Comparison of ENCODE assay signal across 8 mouse cellular contexts in genomic region chr16:91596779-91597671, GRCm38 (mm10). TPM values are rescaled to one million over a fixed set of nuclear protein-coding genes. Genes with fewer than 3 reads are reported as not detected.
A peak's percentile ranks its signal among the peaks of the same experiment; 100 is the strongest.
DNase-seq lines count a peak whose midpoint lies in the region; ATAC-seq and TF ChIP-seq lines count a peak whose summit lies in the region.

No protein-coding gene starts in this region.

- peaks cover 10% of the 10 kb centered on the region for H3K27me3 ChIP-seq in heart, embryonic 10.5 days (ENCODE audit: insufficient read depth, poor library complexity, severe bottlenecking)
- no peaks in the 10 kb centered on the region for H3K27me3 ChIP-seq in heart, embryonic 14.5 days (ENCODE audit: control insufficient read depth, insufficient read depth, low read length)
- peaks cover 50% of the 10 kb centered on the region for H3K27me3 ChIP-seq in liver, embryonic 15.5 days
- H3K27me3 ChIP-seq in neural tube, embryonic 12.5 days (replicated peaks) = no peaks in the 10 kb centered on the region

- H3K4me1 ChIP-seq in heart, embryonic 10.5 days = peaks cover 27% of the 10 kb centered on the region
- peaks cover 0 to 7% of the 10 kb centered on the region in 2 experiments; a peak in 2 of 4 replicates for H3K4me1 ChIP-seq in heart, embryonic 14.5 days (ENCODE audit: control insufficient read depth in 2 of 2, insufficient read depth in 2 of 2, low read length in 2 of 2)
- peaks cover 43% of the 10 kb centered on the region for H3K4me1 ChIP-seq in liver, embryonic 15.5 days (replicated peaks)
- peaks cover 5% of the 10 kb centered on the region; the same call in 1 of the 2 replicates for H3K4me1 ChIP-seq in neural tube, embryonic 12.5 days

- H3K4me2 ChIP-seq in heart, embryonic 14.5 days (ENCODE audit: low read length) = peak overlapping the region; percentile 82
- H3K4me2 ChIP-seq in liver, embryonic 15.5 days = peak overlapping the region; percentile 100
- peak overlapping the region; percentile 89 for H3K4me2 ChIP-seq in neural tube, embryonic 12.5 days (replicated peaks)

- H3K4me3 ChIP-seq in heart, embryonic 10.5 days = peak overlapping the region; percentile 93
- peak overlapping the region; percentile 80 to 88 for H3K4me3 ChIP-seq in heart, embryonic 14.5 days (ENCODE audit: control insufficient read depth in 1 of 2, insufficient read depth in 1 of 2, low read depth in 1 of 2, low read length in 2 of 2)
- peak overlapping the region; percentile 79 for H3K4me3 ChIP-seq in liver, embryonic 15.5 days (replicated peaks)
- peak overlapping the region; percentile 81 for H3K4me3 ChIP-seq in neural tube, embryonic 12.5 days

- H3K27ac ChIP-seq in heart, embryonic 10.5 days = peak overlapping the region; percentile 90
- peak overlapping the region; percentile 9 to 77; a peak in 2 of 4 replicates for H3K27ac ChIP-seq in heart, embryonic 14.5 days (replicated peaks in 1 of 2; ENCODE audit: control insufficient read depth in 1 of 2, insufficient read depth in 1 of 2, low read depth in 2 of 2, low read length in 2 of 2)
- H3K27ac ChIP-seq in liver, embryonic 15.5 days (replicated peaks) = peak overlapping the region; percentile 61; the same call in 1 of the 2 replicates
- H3K27ac ChIP-seq in neural tube, embryonic 12.5 days = 0 out of 2 replicates have a peak overlapping the region, but pooled peaks have one; percentile 37

- peaks cover 8% of the 10 kb centered on the region for H3K36me3 ChIP-seq in heart, embryonic 10.5 days
- H3K36me3 ChIP-seq in heart, embryonic 14.5 days (ENCODE audit: control insufficient read depth, insufficient read depth, low read length) = no peaks in the 10 kb centered on the region
- no peaks in the 10 kb centered on the region; the same call in 1 of the 2 replicates for H3K36me3 ChIP-seq in liver, embryonic 15.5 days (replicated peaks)
- H3K36me3 ChIP-seq in neural tube, embryonic 12.5 days = peaks cover 7% of the 10 kb centered on the region; the same call in 1 of the 2 replicates

- intact Hi-C loops in heart, postnatal 25 days (cut with DNase I) = loop anchor here (5.0 kb wide), 1 partner anchor 90 kb away; the partner anchor contains the start of gene Donson

- DNase-seq in heart, embryonic 10.5 days (ENCODE audit: low spot score) = no peak
- DNase-seq in heart, postnatal 25 days (ENCODE audit: low spot score) = no peak
- DNase-seq in B cell, adult 2 months = peak; percentile 43 to 51
- DNase-seq in brain, embryonic 14.5 days (ENCODE audit: low read depth) = peak; percentile 66

- peak; percentile 55 for ATAC-seq in heart, embryonic 14.5 days (ENCODE audit: insufficient number of reproducible peaks, insufficient read depth, low FRiP score, low read depth)
- peak; percentile 68 for ATAC-seq in liver, embryonic 15.5 days (ENCODE audit: insufficient read depth)
- peak; percentile 71 for ATAC-seq in neural tube, embryonic 12.5 days (ENCODE audit: low FRiP score, low read depth)
- no peak for ATAC-seq in monocyte, adult 5-6 weeks (replicated peaks; ENCODE audit: insufficient number of reproducible peaks, low FRiP score, low TSS enrichment, poor library complexity, severe bottlenecking)

- TF ChIP-seq POLR2A in brain, embryonic 14.5 days (IDR thresholded peaks at IDR 0.05; ENCODE audit: borderline replicate concordance, extremely low read depth, insufficient read depth, insufficient read length, poor library complexity, severe bottlenecking) = no peak

- peak overlapping the region; percentile 83 for H3K9ac ChIP-seq in heart, embryonic 14.5 days (ENCODE audit: low read length)
- H3K9ac ChIP-seq in liver, embryonic 15.5 days = peak overlapping the region; percentile 70
- peak overlapping the region; percentile 78 for H3K9ac ChIP-seq in neural tube, embryonic 12.5 days

- WGBS in heart, embryonic 10.5 days = under 1% methylated on average over 74 of the region's 75 CpGs
- WGBS in heart, embryonic 14.5 days = under 1% methylated on average over 75 of the region's 75 CpGs
- WGBS in liver, embryonic 15.5 days (ENCODE audit: insufficient replicate concordance) = under 1% methylated on average over 75 of the region's 75 CpGs
- 1% methylated on average over 75 of the region's 75 CpGs for WGBS in neural tube, embryonic 12.5 days

- H3K9me3 ChIP-seq in heart, embryonic 10.5 days = no peaks in the 10 kb centered on the region
- no peaks in the 10 kb centered on the region for H3K9me3 ChIP-seq in heart, embryonic 14.5 days (ENCODE audit: control insufficient read depth, low read length)
- no peaks in the 10 kb centered on the region for H3K9me3 ChIP-seq in liver, embryonic 15.5 days (replicated peaks)
- no peaks in the 10 kb centered on the region for H3K9me3 ChIP-seq in neural tube, embryonic 12.5 days

- TF ChIP-seq CTCF in brain, embryonic 14.5 days (IDR thresholded peaks at IDR 0.05; ENCODE audit: borderline replicate concordance, extremely low read depth, insufficient read depth, insufficient read length) = no peak

RNA-seq across cellular contexts. Expression of gene Tmem50b, which starts 0.6 kb away (rescaled TPM):
- polyA plus RNA-seq in heart, embryonic 10.5 days (2016; fragmentation: Nextera tagmentation; extraction: Ambion mirVana) = 44.7 and 56.1 TPM in 2 replicates
- 10 to 100 TPM; 65.5 to 74.3 TPM for total RNA-seq in heart, postnatal 25 days (2021)
- polyA plus RNA-seq in brain, embryonic 14.5 days (2012; rRNA removed) = 52.3 and 55.4 TPM in 2 replicates
- polyA plus RNA-seq in heart, embryonic 14.5 days (2014; fragmentation: Nextera tagmentation; extraction: Ambion mirVana) = 60.5 and 67.5 TPM in 2 replicates
- 6.8 and 7.4 TPM in 2 replicates for polyA plus RNA-seq in liver, embryonic 15.5 days (2015; fragmentation: Nextera tagmentation; extraction: Ambion mirVana)
- 58.0 and 58.5 TPM in 2 replicates for polyA plus RNA-seq in neural tube, embryonic 12.5 days (2016; fragmentation: Nextera tagmentation; extraction: Ambion mirVana)
- 44.6 to 80.4 TPM (median 63.0 TPM) in 3 replicates for total RNA-seq in monocyte, adult 5-6 weeks (2017)

RNA-seq across cellular contexts. Expression of gene Dnajc28, which starts 21.8 kb away (rescaled TPM):
- polyA plus RNA-seq in heart, embryonic 10.5 days (2016; fragmentation: Nextera tagmentation; extraction: Ambion mirVana) = 2.7 and 2.9 TPM in 2 replicates
- total RNA-seq in heart, postnatal 25 days (2021) = 10 to 100 TPM; 24.4 to 25.9 TPM
- polyA plus RNA-seq in brain, embryonic 14.5 days (2012; rRNA removed) = 3.6 and 3.9 TPM in 2 replicates
- polyA plus RNA-seq in heart, embryonic 14.5 days (2014; fragmentation: Nextera tagmentation; extraction: Ambion mirVana) = 5.8 and 6.5 TPM in 2 replicates
- 1.7 and 2.1 TPM in 2 replicates for polyA plus RNA-seq in liver, embryonic 15.5 days (2015; fragmentation: Nextera tagmentation; extraction: Ambion mirVana)
- 6.3 and 6.4 TPM in 2 replicates for polyA plus RNA-seq in neural tube, embryonic 12.5 days (2016; fragmentation: Nextera tagmentation; extraction: Ambion mirVana)
- total RNA-seq in monocyte, adult 5-6 weeks (2017) = 1.1 to 3.1 TPM (median 1.6 TPM) in 3 replicates

RNA-seq across cellular contexts. Expression of gene Gart, which starts 49.7 kb away (rescaled TPM):
- 125 and 144 TPM in 2 replicates for polyA plus RNA-seq in heart, embryonic 10.5 days (2016; fragmentation: Nextera tagmentation; extraction: Ambion mirVana)
- total RNA-seq in heart, postnatal 25 days (2021) = 10 to 100 TPM; 59.0 to 70.1 TPM
- 42.7 and 46.1 TPM in 2 replicates for polyA plus RNA-seq in brain, embryonic 14.5 days (2012; rRNA removed)
- polyA plus RNA-seq in heart, embryonic 14.5 days (2014; fragmentation: Nextera tagmentation; extraction: Ambion mirVana) = 56.2 and 62.8 TPM in 2 replicates
- polyA plus RNA-seq in liver, embryonic 15.5 days (2015; fragmentation: Nextera tagmentation; extraction: Ambion mirVana) = 57.4 and 65.8 TPM in 2 replicates
- polyA plus RNA-seq in neural tube, embryonic 12.5 days (2016; fragmentation: Nextera tagmentation; extraction: Ambion mirVana) = 89.0 and 92.3 TPM in 2 replicates
- 45.6 to 47.6 TPM (median 47.0 TPM) in 3 replicates for total RNA-seq in monocyte, adult 5-6 weeks (2017)

RNA-seq across cellular contexts. Expression of gene Ifngr2, which starts 50.2 kb away (rescaled TPM):
- polyA plus RNA-seq in heart, embryonic 10.5 days (2016; fragmentation: Nextera tagmentation; extraction: Ambion mirVana) = 53.7 and 85.6 TPM in 2 replicates
- total RNA-seq in heart, postnatal 25 days (2021) = 100 to 1,000 TPM; 153 to 157 TPM
- polyA plus RNA-seq in brain, embryonic 14.5 days (2012; rRNA removed) = 34.8 and 43.1 TPM in 2 replicates
- 140 and 146 TPM in 2 replicates for polyA plus RNA-seq in heart, embryonic 14.5 days (2014; fragmentation: Nextera tagmentation; extraction: Ambion mirVana)
- polyA plus RNA-seq in liver, embryonic 15.5 days (2015; fragmentation: Nextera tagmentation; extraction: Ambion mirVana) = 16.1 and 17.1 TPM in 2 replicates
- polyA plus RNA-seq in neural tube, embryonic 12.5 days (2016; fragmentation: Nextera tagmentation; extraction: Ambion mirVana) = 46.9 TPM in 2 replicates
- total RNA-seq in monocyte, adult 5-6 weeks (2017) = 28.8 to 49.4 TPM (median 38.9 TPM) in 3 replicates

RNA-seq across cellular contexts. Expression of gene Son, which starts 50.3 kb away (rescaled TPM):
- 79.3 and 93.6 TPM in 2 replicates for polyA plus RNA-seq in heart, embryonic 10.5 days (2016; fragmentation: Nextera tagmentation; extraction: Ambion mirVana)
- total RNA-seq in heart, postnatal 25 days (2021) = 100 to 1,000 TPM; 129 to 149 TPM
- 331 and 353 TPM in 2 replicates for polyA plus RNA-seq in brain, embryonic 14.5 days (2012; rRNA removed)
- 102 and 108 TPM in 2 replicates for polyA plus RNA-seq in heart, embryonic 14.5 days (2014; fragmentation: Nextera tagmentation; extraction: Ambion mirVana)
- polyA plus RNA-seq in liver, embryonic 15.5 days (2015; fragmentation: Nextera tagmentation; extraction: Ambion mirVana) = 36.7 and 39.5 TPM in 2 replicates
- polyA plus RNA-seq in neural tube, embryonic 12.5 days (2016; fragmentation: Nextera tagmentation; extraction: Ambion mirVana) = 141 and 154 TPM in 2 replicates
- 374 to 473 TPM (median 406 TPM) in 3 replicates for total RNA-seq in monocyte, adult 5-6 weeks (2017)

Comparison
In these comparisons a context has a peak if more than half of its experiments do, and no peak if none do; other contexts are left out.
1. DNase-seq: peak in B cell, adult 2 months (2 of 2) and brain, embryonic 14.5 days (single experiment); none in heart, embryonic 10.5 days (single experiment) and heart, postnatal 25 days (single experiment).
2. H3K27ac ChIP-seq: peak in every context shown above with its lines; median percentile 90 in heart, embryonic 10.5 days; 61 in liver, embryonic 15.5 days; 43 in heart, embryonic 14.5 days; 37 in neural tube, embryonic 12.5 days.
3. Peak in every context shown above with its lines, with median percentiles within 50 percentile points of each other: H3K4me3 ChIP-seq, H3K4me2 ChIP-seq and H3K9ac ChIP-seq.